Comparison of ENCODE assay signal across 10 mouse cellular contexts in the genomic region with DNA sequence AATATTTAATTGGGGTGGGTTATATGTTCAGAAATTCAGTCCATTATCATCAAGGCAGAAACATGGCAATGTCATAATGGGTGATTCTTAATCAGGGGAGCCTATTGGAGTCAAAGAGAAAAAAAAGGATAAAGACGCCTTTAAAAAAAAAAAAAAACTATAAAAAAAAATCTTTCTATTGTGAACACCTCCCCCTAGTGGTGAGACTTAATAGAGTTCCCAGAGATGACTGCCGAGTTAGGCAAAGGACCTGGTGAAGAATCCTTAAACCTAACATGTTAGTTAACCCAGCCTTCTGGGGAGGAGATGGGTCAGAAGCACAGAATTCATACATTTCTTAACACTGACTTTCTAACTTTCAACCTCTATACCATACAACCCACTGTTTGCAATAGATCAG. TPM values are rescaled to one million over a fixed set of nuclear protein-coding genes. Genes with fewer than 3 reads are reported as not detected.
A peak's percentile ranks its signal among the peaks of the same experiment; 100 is the strongest.
DNase-seq lines count a peak whose midpoint lies in the region; ATAC-seq and TF ChIP-seq lines count a peak whose summit lies in the region.
"Had no signal": no experiment of that assay in that cellular context is flagged by ENCODE, and none has a peak within 500 bp of the region (broad histone marks: within the 10 kb centered on the region; RNA-seq: fewer than 3 reads in every experiment).

No protein-coding gene starts in this region.

- no peak for ATAC-seq in hindbrain, postnatal 0 days
- ATAC-seq in hindbrain, embryonic 12.5 days (ENCODE audit: low FRiP score): no peak
- no peak for ATAC-seq in erythroid progenitor cell, adult 5-6 weeks (replicated peaks; ENCODE audit: low FRiP score, poor library complexity, severe bottlenecking)

- DNase-seq in hindbrain, postnatal 0 days (ENCODE audit: low spot score): peak; percentile 84
- DNase-seq in 3T3-L1 (ENCODE audit: low read depth, low spot score): peak; percentile 82
- DNase-seq in fibroblast of lung, adult 2 months (ENCODE audit: low read depth): peak; percentile 13
- no peak for DNase-seq in right cerebral cortex, postnatal 14 days
- no peak for DNase-seq in right cerebral cortex, adult 2 months (ENCODE audit: low spot score in 2 of 2)

- no peaks in the 10 kb centered on the region for H3K27me3 ChIP-seq in hindbrain, postnatal 0 days (ENCODE audit: insufficient read depth, low read length)
- no peaks in the 10 kb centered on the region for H3K27me3 ChIP-seq in hindbrain, embryonic 12.5 days
- no peaks in the 10 kb centered on the region for H3K27me3 ChIP-seq in E14TG2a.4 (ENCODE audit: insufficient read depth, low read length)
- H3K27me3 ChIP-seq: forebrain, embryonic 12.5 days; lung, embryonic 15.5 days had no signal

- WGBS in hindbrain, postnatal 0 days: 3% methylated on average over 2 of the region's 2 CpGs
- 15% methylated on average over 2 of the region's 2 CpGs for WGBS in hindbrain, embryonic 12.5 days

- H3K27ac ChIP-seq in hindbrain, postnatal 0 days: no peak overlapping the region
- H3K27ac ChIP-seq in hindbrain, embryonic 12.5 days: no peak overlapping the region
- H3K27ac ChIP-seq: forebrain, embryonic 12.5 days; lung, embryonic 15.5 days had no signal

- no peak overlapping the region for H3K4me3 ChIP-seq in hindbrain, postnatal 0 days (ENCODE audit: low read length)
- H3K4me3 ChIP-seq in hindbrain, embryonic 12.5 days: no peak overlapping the region
- H3K4me3 ChIP-seq in E14TG2a.4 (replicated peaks; ENCODE audit: low read length): no peak overlapping the region
- H3K4me3 ChIP-seq: forebrain, embryonic 12.5 days; lung, embryonic 15.5 days had no signal

- TF ChIP-seq CTCF in hindbrain, postnatal 0 days (IDR thresholded peaks at IDR 0.05; ENCODE audit: low read depth): peak; percentile 71
- TF ChIP-seq CTCF in E14TG2a.4 (conservative IDR thresholded peaks at IDR 0.05; ENCODE audit: low read length): peak; percentile 59

- no peaks in the 10 kb centered on the region for H3K9me3 ChIP-seq in hindbrain, postnatal 0 days (ENCODE audit: low read length)
- H3K9me3 ChIP-seq in hindbrain, embryonic 12.5 days (replicated peaks): no peaks in the 10 kb centered on the region
- H3K9me3 ChIP-seq in E14TG2a.4 (ENCODE audit: low read length): peaks cover 10% of the 10 kb centered on the region; the same call in 1 of the 2 replicates
- H3K9me3 ChIP-seq: forebrain, embryonic 12.5 days; lung, embryonic 15.5 days had no signal

- no peak overlapping the region for H3K9ac ChIP-seq in hindbrain, postnatal 0 days (replicated peaks; ENCODE audit: low read length)
- H3K9ac ChIP-seq in hindbrain, embryonic 12.5 days: no peak overlapping the region
- H3K9ac ChIP-seq: forebrain, embryonic 12.5 days; lung, embryonic 15.5 days had no signal

- H3K36me3 ChIP-seq in hindbrain, postnatal 0 days (ENCODE audit: insufficient read depth, low read length): no peaks in the 10 kb centered on the region
- peaks cover 33% of the 10 kb centered on the region for H3K36me3 ChIP-seq in hindbrain, embryonic 12.5 days
- peaks cover 92% of the 10 kb centered on the region for H3K36me3 ChIP-seq in E14TG2a.4 (ENCODE audit: insufficient read depth, low read length)

- no peaks in the 10 kb centered on the region for H3K4me1 ChIP-seq in hindbrain, postnatal 0 days (ENCODE audit: insufficient read depth, low read length)
- no peaks in the 10 kb centered on the region for H3K4me1 ChIP-seq in hindbrain, embryonic 12.5 days
- peaks cover 21% of the 10 kb centered on the region for H3K4me1 ChIP-seq in E14TG2a.4 (replicated peaks; ENCODE audit: low read depth, low read length)
- H3K4me1 ChIP-seq: forebrain, embryonic 12.5 days; lung, embryonic 15.5 days had no signal

- H3K4me2 ChIP-seq in hindbrain, postnatal 0 days (ENCODE audit: low read depth, low read length): no peak overlapping the region
- no peak overlapping the region for H3K4me2 ChIP-seq in hindbrain, embryonic 12.5 days (replicated peaks)
- H3K4me2 ChIP-seq: forebrain, embryonic 12.5 days; lung, embryonic 15.5 days had no signal

RNA-seq across cellular contexts. Expression of a gene that starts 18.7 kb away (rescaled TPM):
- total RNA-seq in hindbrain, postnatal 0 days (2014; rRNA removed): 0.61 and 1.6 TPM in 2 replicates
- 2.0 and 2.4 TPM in 2 replicates for polyA plus RNA-seq in hindbrain, postnatal 0 days (2015; fragmentation: Nextera tagmentation; extraction: Ambion mirVana)
- polyA plus RNA-seq in hindbrain, embryonic 12.5 days (2016; fragmentation: Nextera tagmentation; extraction: Ambion mirVana): 15.4 and 15.9 TPM in 2 replicates
- 42.5 and 54.5 TPM in 2 replicates for total RNA-seq in erythroid progenitor cell, adult 5-6 weeks (2015; ENCODE audit: low replicate concordance)
- total RNA-seq in erythroid progenitor cell, adult 5-6 weeks (2017; ENCODE audit: low replicate concordance): 65.7 and 131 TPM in 2 replicates

RNA-seq across cellular contexts. Expression of a gene that starts 31.1 kb away (rescaled TPM):
- 0.93 and 1.0 TPM in 2 replicates for total RNA-seq in hindbrain, postnatal 0 days (2014; rRNA removed)
- 0.67 and 1.4 TPM in 2 replicates for polyA plus RNA-seq in hindbrain, postnatal 0 days (2015; fragmentation: Nextera tagmentation; extraction: Ambion mirVana)
- 0.86 and 1.1 TPM in 2 replicates for polyA plus RNA-seq in hindbrain, embryonic 12.5 days (2016; fragmentation: Nextera tagmentation; extraction: Ambion mirVana)
- 20.9 and 25.2 TPM in 2 replicates for total RNA-seq in erythroid progenitor cell, adult 5-6 weeks (2015; ENCODE audit: low replicate concordance)
- total RNA-seq in erythroid progenitor cell, adult 5-6 weeks (2017; ENCODE audit: low replicate concordance): 14.6 and 21.8 TPM in 2 replicates

Comparison
In these comparisons a context has a peak if more than half of its experiments do, and no peak if none do; other contexts are left out.
1. DNase-seq: peak in hindbrain, postnatal 0 days (single experiment), 3T3-L1 (single experiment) and fibroblast of lung, adult 2 months (single experiment); none in right cerebral cortex, postnatal 14 days (single experiment) and right cerebral cortex, adult 2 months (0 of 2).
2. RNA of a gene that starts 18.7 kb away (total RNA-seq): 42.5 to 131 TPM in erythroid progenitor cell, adult 5-6 weeks; 0.61 to 1.6 TPM in hindbrain, postnatal 0 days; every median in the first group is over 10 times any median in the second.